Mouse (Mus musculus): Measurements from ENCODE around the gene Spink8.

DNA sequence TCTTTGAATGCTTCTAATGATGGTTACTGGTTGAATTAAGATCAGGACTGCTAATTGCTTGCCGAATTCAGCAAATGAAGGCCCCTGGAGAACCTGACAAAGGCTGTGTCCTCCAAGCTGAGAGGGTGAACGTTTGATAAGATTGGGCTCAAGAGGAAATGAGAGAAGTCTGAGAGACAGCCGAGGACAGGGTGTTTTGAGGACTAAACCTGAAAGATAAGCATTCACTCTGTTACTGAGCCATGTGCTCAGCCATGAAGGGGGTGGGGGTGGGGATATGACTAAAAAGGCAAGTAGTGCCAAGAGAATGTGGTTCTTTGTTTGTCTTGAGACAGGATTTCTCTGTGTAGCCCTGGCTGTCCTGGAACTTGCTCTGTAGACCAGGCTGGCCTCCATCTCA, 51.0 kb downstream of the Spink8 start:
- TF ChIP-seq CTCF (IDR thresholded peaks at IDR 0.05; ENCODE audit: borderline replicate concordance, extremely low read depth, insufficient read depth, insufficient read length): no peak
- no peak for TF ChIP-seq POLR2A (IDR thresholded peaks at IDR 0.05; ENCODE audit: borderline replicate concordance, extremely low read depth, insufficient read depth, insufficient read length, poor library complexity, severe bottlenecking)

Data from brain, embryonic 14.5 days (tissue).